Mouse (Mus musculus): ENCODE data around the gene Ino80. TPM values are rescaled to one million over a fixed set of nuclear protein-coding genes. Genes with fewer than 3 reads are reported as not detected.

Ino80 gene
- polyA plus RNA-seq, 1 experiment from 2014 or later = 3.6 TPM

DNA sequence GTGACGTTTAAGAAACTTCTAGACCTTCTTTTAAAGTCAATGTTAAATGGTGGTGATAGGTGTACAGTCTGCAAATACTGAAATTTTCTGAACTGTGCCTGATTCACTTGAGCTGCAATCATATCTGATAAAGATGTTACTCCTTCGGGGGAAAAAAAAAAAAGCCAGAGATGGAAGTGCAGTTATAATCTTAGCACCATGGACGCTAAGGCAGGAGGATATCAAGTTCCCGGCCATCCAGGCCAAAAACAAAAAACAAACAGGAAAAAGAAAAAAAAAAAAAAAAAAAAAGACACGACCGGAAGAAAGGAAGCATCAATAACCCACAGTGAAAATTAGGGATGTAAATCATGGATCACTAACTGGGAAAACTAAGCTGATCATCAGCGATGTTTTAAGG is 1.3 kb downstream of the Ino80 start:
- Histone ChIP-seq H3K4me3 (replicated peaks; ENCODE audit: low read length) (peak overlapping the region; percentile 99), H3K4me2 (ENCODE audit: low read depth, low read length) (peak overlapping the region; percentile 70), H3K9ac (ENCODE audit: low read length) (peak overlapping the region; percentile 100), H3K4me1 (ENCODE audit: control insufficient read depth, insufficient read depth, low read length) (peaks cover 16% of the 10 kb centered on the region), H3K9me3 (replicated peaks; ENCODE audit: control insufficient read depth, low read length) (no peaks in the 10 kb centered on the region), H3K27me3 (ENCODE audit: control insufficient read depth, insufficient read depth, low read length) (no peaks in the 10 kb centered on the region), H3K36me3 (ENCODE audit: control insufficient read depth, insufficient read depth, low read length) (no peaks in the 10 kb centered on the region), H3K27ac (ENCODE audit: low read length) (peak overlapping the region; percentile 97)
- 12% methylated on average over 7 of the region's 7 CpGs for WGBS
- no peak for ATAC-seq (ENCODE audit: insufficient read depth, low FRiP score)

DNA sequence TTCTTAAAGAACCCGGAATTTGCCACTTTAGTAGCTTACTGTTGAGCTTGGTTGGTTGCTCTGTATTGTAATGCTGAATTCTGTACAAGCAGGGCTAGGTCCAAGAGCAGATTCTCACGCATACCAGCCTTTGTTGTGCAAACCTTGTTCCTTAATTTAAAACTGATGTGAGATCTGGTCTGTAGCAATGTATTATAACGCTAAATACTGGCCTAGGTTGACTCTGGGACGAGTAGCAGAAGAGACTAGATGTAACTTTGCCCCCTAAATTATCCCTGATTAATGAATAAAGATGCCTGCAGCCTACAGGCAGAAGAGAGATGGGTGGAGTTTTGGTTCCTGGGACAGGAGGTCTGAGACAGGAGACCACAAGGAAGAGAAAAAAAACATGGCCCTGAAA is 13.5 kb downstream of the Ino80 start:
- Histone ChIP-seq H3K27me3 (ENCODE audit: control insufficient read depth, insufficient read depth, low read length) (no peaks in the 10 kb centered on the region), H3K4me3 (replicated peaks; ENCODE audit: low read length) (no peak overlapping the region), H3K4me2 (ENCODE audit: low read depth, low read length) (no peak overlapping the region), H3K4me1 (ENCODE audit: control insufficient read depth, insufficient read depth, low read length) (no peaks in the 10 kb centered on the region), H3K9ac (ENCODE audit: low read length) (no peak overlapping the region), H3K27ac (ENCODE audit: low read length) (no peak overlapping the region), H3K9me3 (replicated peaks; ENCODE audit: control insufficient read depth, low read length) (no peaks in the 10 kb centered on the region), H3K36me3 (ENCODE audit: control insufficient read depth, insufficient read depth, low read length) (0 out of 2 replicates have a peak, but pooled peaks cover 3% of the 10 kb centered on the region)
- no peak for ATAC-seq (ENCODE audit: insufficient read depth, low FRiP score)
- WGBS = 65% methylated on average over 4 of the region's 4 CpGs

DNA sequence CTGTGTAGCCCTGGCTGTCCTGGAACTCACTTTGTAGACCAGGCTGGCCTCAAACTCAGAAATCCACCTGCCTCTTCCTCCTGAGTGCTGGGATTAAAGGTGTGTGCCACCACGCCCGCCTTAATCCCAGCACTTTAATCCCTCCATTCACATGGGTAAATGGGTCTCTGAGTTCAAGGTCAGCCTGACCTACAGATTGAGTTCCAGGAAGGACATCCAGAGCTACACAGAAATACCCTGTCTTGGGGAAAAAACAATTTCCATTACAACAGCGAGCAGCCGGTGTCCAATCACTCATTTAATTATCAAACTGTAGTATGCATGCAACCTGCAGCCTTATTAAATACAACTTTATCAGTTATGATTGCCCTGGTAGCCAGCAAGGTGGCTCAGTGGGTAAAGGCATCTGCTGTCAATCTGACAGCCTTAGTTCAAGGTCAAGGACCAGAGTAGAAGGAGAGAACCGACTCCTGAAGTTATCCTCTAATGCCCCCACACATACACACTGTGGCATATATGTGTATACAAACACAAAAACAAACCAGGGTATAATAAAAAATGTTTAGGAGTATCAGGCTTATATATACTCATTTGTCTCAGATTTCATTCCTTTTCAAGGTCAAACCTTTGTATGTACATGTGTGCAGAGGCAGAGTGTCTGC is 14.2 kb downstream of the Ino80 start:
- no peak overlapping the region for H3K4me2 ChIP-seq (ENCODE audit: low read depth, low read length)
- no peak overlapping the region for H3K27ac ChIP-seq (ENCODE audit: low read length)
- no peaks in the 10 kb centered on the region for H3K4me1 ChIP-seq (ENCODE audit: control insufficient read depth, insufficient read depth, low read length)
- ATAC-seq (ENCODE audit: insufficient read depth, low FRiP score) = no peak
- 83% methylated on average over 5 of the region's 5 CpGs for WGBS
- 0 out of 2 replicates have a peak, but pooled peaks cover 3% of the 10 kb centered on the region for H3K36me3 ChIP-seq (ENCODE audit: control insufficient read depth, insufficient read depth, low read length)
- H3K9me3 ChIP-seq (replicated peaks; ENCODE audit: control insufficient read depth, low read length) = no peaks in the 10 kb centered on the region
- no peaks in the 10 kb centered on the region for H3K27me3 ChIP-seq (ENCODE audit: control insufficient read depth, insufficient read depth, low read length)
- H3K9ac ChIP-seq (ENCODE audit: low read length) = no peak overlapping the region
- no peak overlapping the region for H3K4me3 ChIP-seq (replicated peaks; ENCODE audit: low read length)

DNA sequence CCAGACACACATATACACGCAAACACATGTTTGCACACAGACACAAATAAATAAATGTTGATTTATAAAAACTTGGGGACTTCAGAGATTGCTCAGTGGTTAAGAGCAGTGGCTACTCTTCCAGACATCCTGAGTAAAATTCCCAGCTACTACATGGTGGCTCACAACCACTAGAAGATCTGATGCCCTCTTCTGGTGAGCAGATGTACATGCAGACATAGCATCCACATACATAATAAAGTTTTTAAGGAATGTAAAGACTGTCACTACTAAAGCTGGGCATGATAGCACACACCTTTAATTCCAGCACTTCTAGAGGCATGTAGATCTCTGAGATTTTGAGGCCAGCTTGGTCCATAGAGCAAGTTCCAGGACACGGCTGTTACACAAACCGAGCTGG is 16.5 kb downstream of the Ino80 start:
- H3K9ac ChIP-seq (ENCODE audit: low read length) = no peak overlapping the region
- WGBS = 92% methylated on average over 3 of the region's 3 CpGs
- H3K27ac ChIP-seq (ENCODE audit: low read length) = no peak overlapping the region
- H3K27me3 ChIP-seq (ENCODE audit: control insufficient read depth, insufficient read depth, low read length) = no peaks in the 10 kb centered on the region
- ATAC-seq (ENCODE audit: insufficient read depth, low FRiP score) = no peak
- H3K9me3 ChIP-seq (replicated peaks; ENCODE audit: control insufficient read depth, low read length) = no peaks in the 10 kb centered on the region
- H3K4me2 ChIP-seq (ENCODE audit: low read depth, low read length) = no peak overlapping the region
- H3K4me3 ChIP-seq (replicated peaks; ENCODE audit: low read length) = no peak overlapping the region
- H3K36me3 ChIP-seq (ENCODE audit: control insufficient read depth, insufficient read depth, low read length) = 0 out of 2 replicates have a peak, but pooled peaks cover 5% of the 10 kb centered on the region
- H3K4me1 ChIP-seq (ENCODE audit: control insufficient read depth, insufficient read depth, low read length) = no peaks in the 10 kb centered on the region

DNA sequence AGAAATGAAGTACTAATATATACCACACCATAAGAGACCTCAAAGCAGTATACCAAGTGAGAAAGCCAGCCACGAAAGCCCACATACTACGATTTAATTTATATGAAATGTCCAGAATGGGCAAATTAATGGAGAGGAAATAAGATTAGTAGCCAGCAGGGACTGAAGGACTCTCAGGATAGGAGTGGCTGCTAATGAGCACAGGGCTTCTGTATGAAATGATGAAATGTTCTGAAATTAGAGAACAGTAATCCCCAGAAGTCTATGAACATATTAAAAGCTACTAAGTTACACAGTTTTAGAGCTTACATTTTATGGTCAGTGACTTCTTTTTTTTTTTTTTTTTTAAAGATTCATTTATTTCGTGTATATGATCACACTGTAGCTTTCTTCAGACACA is 22.9 kb downstream of the Ino80 start:
- peaks cover 13% of the 10 kb centered on the region; the same call in 1 of the 2 replicates for H3K36me3 ChIP-seq (ENCODE audit: control insufficient read depth, insufficient read depth, low read length)
- H3K4me3 ChIP-seq (replicated peaks; ENCODE audit: low read length) = no peak overlapping the region
- H3K4me1 ChIP-seq (ENCODE audit: control insufficient read depth, insufficient read depth, low read length) = no peaks in the 10 kb centered on the region
- H3K9ac ChIP-seq (ENCODE audit: low read length) = no peak overlapping the region
- no peak for ATAC-seq (ENCODE audit: insufficient read depth, low FRiP score)
- no peaks in the 10 kb centered on the region for H3K9me3 ChIP-seq (replicated peaks; ENCODE audit: control insufficient read depth, low read length)
- WGBS = 79% methylated on average over 3 of the region's 3 CpGs
- H3K27ac ChIP-seq (ENCODE audit: low read length) = no peak overlapping the region
- no peak overlapping the region for H3K4me2 ChIP-seq (ENCODE audit: low read depth, low read length)
- no peaks in the 10 kb centered on the region for H3K27me3 ChIP-seq (ENCODE audit: control insufficient read depth, insufficient read depth, low read length)

DNA sequence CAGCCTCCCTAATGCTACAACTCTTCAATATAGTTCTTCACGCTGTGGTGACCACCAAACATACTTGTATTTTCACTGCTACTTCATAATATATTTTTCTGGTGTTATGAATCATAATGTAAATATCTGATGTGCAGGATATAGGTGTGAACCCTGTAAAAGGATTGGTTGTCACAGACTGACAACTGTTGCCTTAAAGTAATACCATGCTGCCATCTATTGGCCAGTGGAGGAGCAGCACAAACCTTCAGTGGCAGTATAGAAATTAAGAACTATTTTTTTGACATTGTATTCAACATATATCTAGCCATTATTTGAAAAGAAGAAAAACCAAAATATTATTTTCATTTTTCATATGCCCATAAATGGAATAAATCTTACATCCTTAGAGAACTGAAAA is 40.5 kb downstream of the Ino80 start:
- no peak overlapping the region for H3K27ac ChIP-seq (ENCODE audit: low read length)
- no peaks in the 10 kb centered on the region for H3K9me3 ChIP-seq (replicated peaks; ENCODE audit: control insufficient read depth, low read length)
- H3K4me1 ChIP-seq (ENCODE audit: control insufficient read depth, insufficient read depth, low read length) = no peaks in the 10 kb centered on the region
- ATAC-seq (ENCODE audit: insufficient read depth, low FRiP score) = no peak
- H3K9ac ChIP-seq (ENCODE audit: low read length) = no peak overlapping the region
- WGBS = 92% methylated on average over 1 of the region's 1 CpGs
- H3K36me3 ChIP-seq (ENCODE audit: control insufficient read depth, insufficient read depth, low read length) = 0 out of 2 replicates have a peak, but pooled peaks cover 5% of the 10 kb centered on the region
- H3K4me2 ChIP-seq (ENCODE audit: low read depth, low read length) = no peak overlapping the region
- no peaks in the 10 kb centered on the region for H3K27me3 ChIP-seq (ENCODE audit: control insufficient read depth, insufficient read depth, low read length)
- H3K4me3 ChIP-seq (replicated peaks; ENCODE audit: low read length) = no peak overlapping the region

DNA sequence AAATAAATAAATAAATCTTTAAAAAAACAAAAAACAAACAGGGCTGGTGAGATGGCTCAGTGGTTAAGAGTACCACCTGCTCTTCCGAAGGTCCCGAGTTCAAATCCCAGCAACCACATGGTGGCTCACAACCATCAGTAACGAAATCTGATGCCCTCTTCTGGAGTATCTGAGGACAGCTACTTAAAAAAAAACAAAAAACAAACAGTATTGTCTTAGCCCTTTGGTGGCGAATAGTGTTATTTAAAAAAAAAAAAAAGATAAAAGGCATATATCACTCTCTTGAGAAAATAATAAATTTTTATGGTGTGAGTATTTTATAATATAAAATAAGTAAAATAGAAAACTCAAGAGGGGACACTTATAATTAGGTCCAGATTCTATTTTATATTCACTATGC is 41.0 kb downstream of the Ino80 start:
- Histone ChIP-seq H3K36me3 (ENCODE audit: control insufficient read depth, insufficient read depth, low read length) (0 out of 2 replicates have a peak, but pooled peaks cover 5% of the 10 kb centered on the region), H3K4me1 (ENCODE audit: control insufficient read depth, insufficient read depth, low read length) (no peaks in the 10 kb centered on the region), H3K9ac (ENCODE audit: low read length) (no peak overlapping the region), H3K27me3 (ENCODE audit: control insufficient read depth, insufficient read depth, low read length) (no peaks in the 10 kb centered on the region), H3K9me3 (replicated peaks; ENCODE audit: control insufficient read depth, low read length) (no peaks in the 10 kb centered on the region), H3K4me3 (replicated peaks; ENCODE audit: low read length) (no peak overlapping the region), H3K4me2 (ENCODE audit: low read depth, low read length) (no peak overlapping the region), H3K27ac (ENCODE audit: low read length) (no peak overlapping the region)
- no peak for ATAC-seq (ENCODE audit: insufficient read depth, low FRiP score)
- WGBS = 93% methylated on average over 4 of the region's 4 CpGs

DNA sequence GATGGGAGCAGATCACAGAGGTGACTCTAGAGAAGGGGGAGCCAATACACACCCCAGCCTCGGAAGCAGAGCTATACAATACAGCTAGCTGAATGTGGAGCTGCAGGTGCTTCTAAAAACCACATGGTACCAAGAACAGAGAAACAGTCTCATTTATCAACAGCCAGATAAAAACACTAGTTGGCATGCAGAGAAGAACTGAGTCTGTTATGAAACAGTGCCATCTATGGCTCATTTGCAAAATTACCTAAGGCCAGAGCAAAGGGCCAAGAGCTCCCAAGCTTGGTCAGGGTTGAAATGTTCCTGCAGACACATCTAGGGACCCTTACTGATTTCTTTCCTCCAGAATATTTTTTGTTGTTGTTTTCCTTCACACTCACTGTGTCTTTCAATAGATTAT is 63.7 kb downstream of the Ino80 start:
- H3K4me3 ChIP-seq (replicated peaks; ENCODE audit: low read length) = no peak overlapping the region
- no peak overlapping the region for H3K9ac ChIP-seq (ENCODE audit: low read length)
- no peaks in the 10 kb centered on the region for H3K9me3 ChIP-seq (replicated peaks; ENCODE audit: control insufficient read depth, low read length)
- no peaks in the 10 kb centered on the region for H3K27me3 ChIP-seq (ENCODE audit: control insufficient read depth, insufficient read depth, low read length)
- whole genome bisulfite sequencing = 29% methylated on average over 1 of the region's 1 CpGs
- H3K27ac ChIP-seq (ENCODE audit: low read length) = no peak overlapping the region
- H3K4me2 ChIP-seq (ENCODE audit: low read depth, low read length) = no peak overlapping the region
- H3K36me3 ChIP-seq (ENCODE audit: control insufficient read depth, insufficient read depth, low read length) = peaks cover 7% of the 10 kb centered on the region
- no peak for ATAC-seq (ENCODE audit: insufficient read depth, low FRiP score)
- peaks cover 4% of the 10 kb centered on the region; the same call in 1 of the 2 replicates for H3K4me1 ChIP-seq (ENCODE audit: control insufficient read depth, insufficient read depth, low read length)

DNA sequence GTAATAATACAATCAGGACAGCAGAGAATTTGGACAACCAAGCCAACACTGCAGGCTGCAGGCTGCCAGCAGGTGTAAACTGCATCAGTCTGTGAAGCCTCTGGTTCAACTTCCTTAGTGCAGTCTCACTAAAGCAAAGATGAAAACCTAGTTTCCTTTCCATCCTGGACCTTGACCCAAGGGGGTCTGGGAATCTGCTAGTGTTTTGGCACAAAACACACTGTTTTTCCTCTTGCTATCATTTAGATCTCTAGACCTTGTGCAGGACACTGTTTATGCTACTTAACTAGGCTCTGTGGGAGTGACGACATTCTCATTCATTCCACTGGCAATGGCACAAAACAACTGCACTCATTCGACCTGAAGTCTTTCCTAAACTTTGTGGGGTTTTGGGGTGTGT is 65.8 kb downstream of the Ino80 start:
- Histone ChIP-seq H3K9ac (ENCODE audit: low read length) (no peak overlapping the region), H3K4me3 (replicated peaks; ENCODE audit: low read length) (no peak overlapping the region), H3K27me3 (ENCODE audit: control insufficient read depth, insufficient read depth, low read length) (no peaks in the 10 kb centered on the region), H3K4me1 (ENCODE audit: control insufficient read depth, insufficient read depth, low read length) (peaks cover 4% of the 10 kb centered on the region; the same call in 1 of the 2 replicates), H3K36me3 (ENCODE audit: control insufficient read depth, insufficient read depth, low read length) (peaks cover 4% of the 10 kb centered on the region; the same call in 1 of the 2 replicates), H3K4me2 (ENCODE audit: low read depth, low read length) (no peak overlapping the region), H3K27ac (ENCODE audit: low read length) (no peak overlapping the region), H3K9me3 (replicated peaks; ENCODE audit: control insufficient read depth, low read length) (no peaks in the 10 kb centered on the region)
- 63% methylated on average over 2 of the region's 2 CpGs for WGBS
- no peak for ATAC-seq (ENCODE audit: insufficient read depth, low FRiP score)

All from stomach, embryonic 16.5 days (tissue).